Mouse (Mus musculus) layer of hippocampus, adult 2 months (tissue): ENCODE data around the gene Prrc2b. TPM values are rescaled to one million over a fixed set of nuclear protein-coding genes. Genes with fewer than 3 reads are reported as not detected.

Experiments used
- DNase-seq, 2 experiments: peaks; one replicate each; pipeline ENCODE4 v3.0.0; 2022; ENCODE audit warnings: low spot score in 2 of 2
- H3K27ac ChIP-seq: fragments of 200-600 bp; 2 replicates; pipeline ENCODE4 v1.8.1; 2022
- H3K4me3 ChIP-seq: fragments of 200-600 bp; 2 replicates; pipeline ENCODE4 v1.8.1; 2022; ENCODE audit warnings: mild to moderate bottlenecking
- CTCF ChIP-seq: fragments of 200-600 bp; conservative IDR thresholded peaks from 2 replicates; pipeline ENCODE4 v1.8.1; 2022; ENCODE audit warnings: antibody characterized with exemption, mild to moderate bottlenecking, moderate library complexity
- total RNA-seq, 2 experiments: library from RNA; stranded (reverse); gene quantifications; 2 replicates each; pipeline ENCODE4 v1.2.3; 2021

Prrc2b gene
- total RNA-seq, 2 experiments from 2014 or later: 288 to 305 TPM

- no peak for TF ChIP-seq CTCF
- no peak for DNase-seq
- no peak overlapping the region for H3K4me3 ChIP-seq
- no peak overlapping the region for H3K27ac ChIP-seq
Observed at GRCm38 (mm10) chr2:32142368-32142767, 8.5 kb upstream of the Prrc2b start.

- no peak for TF ChIP-seq CTCF
- DNase-seq: no peak
- H3K27ac ChIP-seq: no peak overlapping the region
- H3K4me3 ChIP-seq: no peak overlapping the region
Observed at GRCm38 (mm10) chr2:32144633-32145032, 6.2 kb upstream of the Prrc2b start.

- no peak for DNase-seq
- TF ChIP-seq CTCF: no peak
- Histone ChIP-seq H3K4me3 (no peak overlapping the region), H3K27ac (no peak overlapping the region)
Observed at GRCm38 (mm10) chr2:32146617-32147162, 4.2 kb upstream of the Prrc2b start.

GRCm38 (mm10) chr2:32150135-32150534 lies 747 bp upstream of the Prrc2b start:
- no peak for TF ChIP-seq CTCF
- H3K27ac ChIP-seq: peak overlapping the region; percentile 99; the same call in 1 of the 2 replicates
- DNase-seq: no peak
- H3K4me3 ChIP-seq: peak overlapping the region; percentile 53

- no peak for DNase-seq
- TF ChIP-seq CTCF: no peak
- H3K27ac ChIP-seq: peak overlapping the region; percentile 99
Observed at GRCm38 (mm10) chr2:32150562-32150923, 339 bp upstream of the Prrc2b start.

GRCm38 (mm10) chr2:32151660-32152366 lies 931 bp downstream of the Prrc2b start:
- no peak for TF ChIP-seq CTCF
- H3K4me3 ChIP-seq: peak overlapping the region; percentile 85
- peak overlapping the region; percentile 99 for H3K27ac ChIP-seq
- DNase-seq: no peak

More at GRCm38 (mm10) chr2:32150562-32150923, 339 bp upstream of the Prrc2b start:
- peak overlapping the region; percentile 53 for H3K4me3 ChIP-seq

GRCm38 (mm10) chr2:32152367-32153034 lies 1.6 kb downstream of the Prrc2b start:
- TF ChIP-seq CTCF: no peak
- no peak for DNase-seq
- Histone ChIP-seq H3K27ac (peak overlapping the region; percentile 99), H3K4me3 (peak overlapping the region; percentile 85)

GRCm38 (mm10) chr2:32153041-32153790 lies 2.3 kb downstream of the Prrc2b start:
- DNase-seq: no peak
- TF ChIP-seq CTCF: no peak

GRCm38 (mm10) chr2:32153791-32154119 lies 2.9 kb downstream of the Prrc2b start:
- no peak for TF ChIP-seq CTCF
- DNase-seq: no peak
- Histone ChIP-seq H3K27ac (peak overlapping the region; percentile 99), H3K4me3 (peak overlapping the region; percentile 85)

More at GRCm38 (mm10) chr2:32153041-32153790, 2.3 kb downstream of the Prrc2b start:
- H3K4me3 ChIP-seq: peak overlapping the region; percentile 85
- peak overlapping the region; percentile 99 for H3K27ac ChIP-seq

GRCm38 (mm10) chr2:32154334-32154997 lies 3.6 kb downstream of the Prrc2b start:
- TF ChIP-seq CTCF: no peak
- Histone ChIP-seq H3K27ac (peak overlapping the region; percentile 99), H3K4me3 (peak overlapping the region; percentile 85)
- no peak for DNase-seq

GRCm38 (mm10) chr2:32154998-32155541 lies 4.2 kb downstream of the Prrc2b start:
- DNase-seq: no peak

GRCm38 (mm10) chr2:32155614-32156013 lies 4.7 kb downstream of the Prrc2b start:
- peak overlapping the region; percentile 99 for H3K27ac ChIP-seq
- peak overlapping the region; percentile 22; the same call in 1 of the 2 replicates for H3K4me3 ChIP-seq
- DNase-seq: no peak
- no peak for TF ChIP-seq CTCF

More at GRCm38 (mm10) chr2:32154998-32155541, 4.2 kb downstream of the Prrc2b start:
- peak; percentile 37 for TF ChIP-seq CTCF
- peak overlapping the region; percentile 31 for H3K4me3 ChIP-seq
- peak overlapping the region; percentile 99 for H3K27ac ChIP-seq
